Mouse (Mus musculus) cerebellum, adult 2 months (tissue): ENCODE measurements at regions not wholly inside any gene's neighbourhood (a gene's known extent, or its start where the extent isn't known, plus 50 kb on each side); places are given as distances from the start of the nearest gene placed in this dataset.

ENCODE experiments used
- CTCF ChIP-seq: fragments of 200-500 bp; IDR thresholded peaks from 2 replicates; pipeline ENCODE4 v1.5.1; 2011; ENCODE audit warnings: low read depth, mild to moderate bottlenecking, control low read depth, low read length, moderate library complexity, borderline replicate concordance; ENCODE audit not compliant: insufficient read depth
- POLR2A ChIP-seq: fragments of 200-500 bp; IDR thresholded peaks from 2 replicates; pipeline ENCODE4 v1.6.1; 2011; ENCODE audit warnings: low read length, control low read depth, borderline replicate concordance; ENCODE audit not compliant: insufficient read depth

- TF ChIP-seq POLR2A = no peak
- TF ChIP-seq CTCF = no peak
Observed at GRCm38 (mm10) chr17:7679786-7680185, 147.3 kb downstream of the Fndc1 start.
